Mouse (Mus musculus) hindbrain, embryonic 14.5 days (tissue): ENCODE data around the gene Gm36028. TPM values are rescaled to one million over a fixed set of nuclear protein-coding genes. Genes with fewer than 3 reads are reported as not detected.
A peak's percentile ranks its signal among the peaks of the same experiment; 100 is the strongest.

Source experiments
- ATAC-seq: fragments of 200-750 bp; cut with Nextera tagmentation; 2 replicates; pipeline ENCODE4 v1.8.0; 2017; ENCODE audit warnings: moderate number of reproducible peaks, mild to moderate bottlenecking, moderate TSS enrichment, moderate library complexity; ENCODE audit not compliant: low FRiP score
- DNase-seq: peaks from one replicate; pipeline ENCODE4 v3.0.0-alpha.2; 2015; ENCODE audit warnings: low spot score
- H3K27ac ChIP-seq: fragments of 300-500 bp; sonication (generic); 2 replicates; pipeline ENCODE4 v1.5.1; 2014; ENCODE audit warnings: mild to moderate bottlenecking, moderate library complexity
- H3K27me3 ChIP-seq: fragments of 300-500 bp; sonication (generic); 2 replicates; pipeline ENCODE4 v1.6.1; 2014; ENCODE audit warnings: mild to moderate bottlenecking, low read length, mixed read lengths; ENCODE audit not compliant: control insufficient read depth, insufficient read depth
- H3K36me3 ChIP-seq: fragments of 300-500 bp; sonication (generic); replicated peaks from 2 replicates; pipeline ENCODE4 v1.6.1; 2014; ENCODE audit not compliant: control insufficient read depth, insufficient read depth
- H3K4me1 ChIP-seq: fragments of 300-500 bp; sonication (generic); replicated peaks from 2 replicates; pipeline ENCODE4 v1.6.1; 2014; ENCODE audit warnings: antibody characterized with exemption, low read length, mixed read lengths; ENCODE audit not compliant: control insufficient read depth, insufficient read depth
- H3K4me2 ChIP-seq: fragments of 300-500 bp; sonication (generic); replicated peaks from 2 replicates; pipeline ENCODE4 v1.6.1; 2014; ENCODE audit warnings: mild to moderate bottlenecking, moderate library complexity
- H3K4me3 ChIP-seq: fragments of 300-500 bp; sonication (generic); replicated peaks from 2 replicates; pipeline ENCODE4 v1.5.1; 2014; ENCODE audit warnings: mild to moderate bottlenecking, low read length
- H3K9ac ChIP-seq: fragments of 300-500 bp; sonication (generic); 2 replicates; pipeline ENCODE4 v1.6.1; 2014
- H3K9me3 ChIP-seq: fragments of 300-500 bp; sonication (generic); 2 replicates; pipeline ENCODE4 v1.6.1; 2016; ENCODE audit warnings: low read length; ENCODE audit not compliant: control insufficient read depth
- WGBS: fragments of 180-500 bp; shearing (Covaris S2); extraction: QIAGEN DNeasy Blood & Tissue Kit; methylation state at CpG from one replicate; pipeline ENCODE4 v1.1.7; 2014; 5-methylcytosine and 5-hydroxymethylcytosine counted together
- polyA plus RNA-seq: library from polyadenylated mRNA; unstranded; fragments of >200 nt; fragmentation: Nextera tagmentation; extraction: Ambion mirVana; gene quantifications from 2 replicates; pipeline ENCODE4 v1.2.1, GENCODE M21; 2014

Gene Gm36028
- polyA plus RNA-seq, 1 experiment from 2014 or later: not detected

DNA sequence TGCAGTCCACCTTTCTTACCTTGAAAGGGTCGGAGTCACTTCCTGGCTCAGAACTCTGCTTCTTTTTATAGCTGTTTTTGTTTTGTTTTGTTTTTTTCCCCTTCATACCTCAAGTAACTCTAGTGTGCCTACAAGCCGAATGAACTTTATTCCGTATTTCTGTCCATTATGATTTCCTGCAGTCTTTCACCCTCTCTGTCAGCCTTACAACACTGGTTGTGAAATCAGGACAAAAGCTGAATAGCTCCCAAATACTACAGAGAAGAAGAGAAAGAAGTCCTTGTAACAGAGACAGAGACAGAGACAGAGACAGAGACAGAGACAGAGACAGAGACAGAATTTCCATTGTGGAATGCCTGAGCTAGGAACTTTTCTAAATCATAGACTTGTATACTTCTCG lies 43.0 kb downstream of the Gm36028 start:
- DNase-seq (no peak), ATAC-seq (no peak)
- H3K4me2 ChIP-seq: no peak overlapping the region
- peaks cover 12% of the 10 kb centered on the region for H3K4me1 ChIP-seq
- peaks cover 25% of the 10 kb centered on the region for H3K36me3 ChIP-seq
- H3K27me3 ChIP-seq: no peaks in the 10 kb centered on the region
- H3K9ac ChIP-seq: no peak overlapping the region
- H3K9me3 ChIP-seq: no peaks in the 10 kb centered on the region
- WGBS: 94% methylated on average over 4 of the region's 4 CpGs
- no peak overlapping the region for H3K4me3 ChIP-seq
- H3K27ac ChIP-seq: no peak overlapping the region

DNA sequence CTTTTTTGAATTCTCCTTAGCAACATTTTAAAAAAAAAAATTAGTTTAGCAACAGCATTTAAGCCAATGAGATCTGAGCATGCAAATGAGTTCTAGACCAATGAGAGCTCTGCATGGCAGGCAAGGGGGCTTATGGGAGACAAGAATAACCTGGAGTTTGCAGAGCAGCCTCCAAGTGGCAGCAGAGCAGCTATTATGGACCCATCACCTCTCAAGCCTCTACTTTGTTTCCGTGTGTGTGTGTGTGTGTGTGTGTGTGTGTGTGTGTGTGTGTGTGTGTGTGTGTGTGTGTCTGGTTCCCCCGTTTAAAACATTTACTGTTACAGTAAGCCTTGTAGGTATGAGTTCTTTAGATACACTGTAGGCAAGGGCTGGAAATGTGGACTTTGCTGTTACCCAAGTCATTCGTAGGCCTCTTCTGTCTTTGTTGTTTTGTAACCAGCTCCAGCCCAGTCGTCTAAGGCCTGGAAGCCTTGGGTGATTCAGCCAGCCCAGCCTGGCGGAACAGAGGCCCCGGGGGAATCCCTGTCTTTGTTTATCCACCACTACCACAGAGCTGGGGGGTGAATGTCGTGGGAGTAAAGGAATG lies 46.5 kb downstream of the Gm36028 start:
- Histone ChIP-seq H3K9me3 (no peaks in the 10 kb centered on the region), H3K4me1 (peaks cover 25% of the 10 kb centered on the region), H3K36me3 (no peaks in the 10 kb centered on the region; the same call in 1 of the 2 replicates), H3K27me3 (no peaks in the 10 kb centered on the region), H3K4me3 (no peak overlapping the region), H3K9ac (no peak overlapping the region), H3K27ac (peak overlapping the region; percentile 55; the same call in 1 of the 2 replicates), H3K4me2 (peak overlapping the region; percentile 30; the same call in 1 of the 2 replicates)
- DNase-seq (peak; percentile 79), ATAC-seq (peak; percentile 94)
- 14% methylated on average over 7 of the region's 7 CpGs for WGBS

DNA sequence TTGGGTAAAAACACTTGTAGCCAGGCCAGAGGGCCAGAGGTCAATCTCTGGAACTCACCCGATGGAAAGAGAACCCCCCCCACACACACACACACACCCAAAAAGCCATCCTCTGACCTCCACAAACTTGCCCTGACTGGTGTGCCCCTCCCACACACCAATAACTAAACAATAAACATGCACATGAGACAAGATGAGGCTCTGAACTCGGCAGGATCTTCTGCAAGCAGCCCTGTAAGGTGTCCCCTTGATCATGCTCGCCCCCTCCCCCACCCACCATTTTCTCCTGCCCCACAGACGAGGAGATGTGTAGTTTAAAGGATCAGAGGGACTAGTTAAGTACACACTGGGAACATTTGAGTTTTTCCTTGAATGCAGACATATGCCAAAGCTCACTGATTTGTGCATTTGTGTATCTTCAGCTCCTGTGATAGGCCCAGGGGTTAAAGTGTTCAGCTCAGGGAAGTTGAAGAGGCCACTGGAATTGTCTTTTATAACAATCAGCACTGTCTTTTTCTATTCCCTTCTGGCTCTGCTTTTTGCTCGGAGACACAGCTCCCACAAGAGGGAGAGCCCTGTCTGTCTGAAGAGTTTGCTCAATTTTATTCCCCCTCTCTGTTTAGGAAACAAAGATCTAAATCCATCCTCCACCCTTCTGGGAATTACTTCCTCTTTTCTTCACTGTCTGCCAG lies 47.1 kb downstream of the Gm36028 start:
- Histone ChIP-seq H3K4me2 (peak overlapping the region; percentile 30), H3K27ac (peak overlapping the region; percentile 71), H3K36me3 (no peaks in the 10 kb centered on the region; the same call in 1 of the 2 replicates), H3K4me3 (no peak overlapping the region), H3K9ac (no peak overlapping the region), H3K4me1 (peaks cover 25% of the 10 kb centered on the region), H3K27me3 (no peaks in the 10 kb centered on the region), H3K9me3 (no peaks in the 10 kb centered on the region)
- 28% methylated on average over 5 of the region's 5 CpGs for WGBS
- peak; percentile 11; the same call in 1 of the 2 replicates for ATAC-seq
- no peak for DNase-seq

DNA sequence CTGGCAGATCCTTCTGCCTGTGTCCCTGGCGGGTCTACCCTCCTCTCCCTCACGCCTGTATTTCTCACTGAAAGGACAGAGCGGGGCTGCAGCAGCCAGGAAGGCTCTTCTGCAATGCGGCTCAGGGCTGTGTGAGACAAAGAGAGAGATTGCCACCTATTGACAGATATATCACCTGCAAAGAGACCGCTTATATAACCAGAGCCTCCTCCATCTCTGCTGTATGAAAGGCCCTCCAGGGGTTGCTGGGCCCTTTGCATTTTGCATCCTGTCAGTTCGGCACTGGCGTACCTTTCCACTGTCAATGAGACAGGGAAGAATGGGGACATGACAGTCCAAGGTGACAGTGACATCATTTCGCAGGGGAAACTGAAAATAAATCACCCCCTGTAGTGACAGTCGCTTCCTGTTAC lies 48.5 kb downstream of the Gm36028 start:
- Histone ChIP-seq H3K36me3 (no peaks in the 10 kb centered on the region; the same call in 1 of the 2 replicates), H3K4me1 (peaks cover 25% of the 10 kb centered on the region), H3K9ac (peak overlapping the region; percentile 37), H3K4me3 (no peak overlapping the region), H3K4me2 (no peak overlapping the region; the same call in 1 of the 2 replicates), H3K9me3 (no peaks in the 10 kb centered on the region), H3K27ac (peak overlapping the region; percentile 71), H3K27me3 (no peaks in the 10 kb centered on the region)
- 36% methylated on average over 9 of the region's 9 CpGs for WGBS
- peak; percentile 78 for DNase-seq
- ATAC-seq: peak; percentile 82

DNA sequence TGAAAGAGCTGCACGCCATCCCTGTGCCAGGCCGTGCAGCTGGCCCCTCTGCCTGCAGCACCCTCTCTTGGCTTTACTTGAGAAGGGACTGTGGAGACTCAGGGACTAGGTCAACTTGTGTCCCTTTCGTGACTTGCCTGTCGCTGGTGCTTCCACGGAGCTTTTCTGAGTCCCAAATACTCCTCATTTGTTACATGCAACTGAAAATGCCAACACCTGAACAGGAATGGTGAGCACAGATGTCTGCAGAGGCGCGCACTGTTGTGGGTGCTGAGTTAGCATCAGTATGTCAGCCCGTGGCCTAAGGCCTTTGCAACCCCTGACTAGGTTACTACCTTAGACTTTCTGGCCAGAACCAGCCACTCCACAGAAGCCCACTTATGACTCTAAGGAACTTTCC lies 49.1 kb downstream of the Gm36028 start:
- ATAC-seq (no peak), DNase-seq (no peak)
- H3K4me2 ChIP-seq: no peak overlapping the region
- no peaks in the 10 kb centered on the region; the same call in 1 of the 2 replicates for H3K36me3 ChIP-seq
- H3K9me3 ChIP-seq: no peaks in the 10 kb centered on the region
- peak overlapping the region; percentile 71 for H3K27ac ChIP-seq
- H3K27me3 ChIP-seq: no peaks in the 10 kb centered on the region
- peaks cover 25% of the 10 kb centered on the region for H3K4me1 ChIP-seq
- 89% methylated on average over 8 of the region's 8 CpGs for WGBS
- H3K4me3 ChIP-seq: no peak overlapping the region
- H3K9ac ChIP-seq: peak overlapping the region; percentile 37; the same call in 1 of the 2 replicates

DNA sequence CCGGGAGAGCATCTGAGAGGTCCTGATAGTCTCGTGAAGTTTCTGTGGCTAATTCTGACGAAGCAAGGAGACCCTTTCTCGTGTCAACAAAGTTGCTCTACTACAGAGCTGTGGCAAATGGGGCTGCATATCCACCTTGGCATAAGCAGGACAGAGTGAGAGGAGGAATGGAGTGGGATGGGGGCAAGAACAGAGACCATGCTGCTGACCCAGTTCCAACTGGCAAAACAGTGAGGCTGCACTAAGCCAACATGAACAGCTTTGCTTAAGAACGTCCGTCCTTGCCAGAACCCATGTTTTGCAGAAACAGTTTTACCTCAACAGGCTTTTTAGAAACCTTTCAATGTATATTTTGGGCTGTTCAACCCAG lies 51.3 kb downstream of the Gm36028 start:
- H3K4me3 ChIP-seq: no peak overlapping the region
- H3K9me3 ChIP-seq: no peaks in the 10 kb centered on the region
- no peak overlapping the region for H3K9ac ChIP-seq
- 0 out of 2 replicates have a peak overlapping the region, but pooled peaks have one; percentile 9 for H3K27ac ChIP-seq
- H3K36me3 ChIP-seq: no peaks in the 10 kb centered on the region
- H3K4me1 ChIP-seq: peaks cover 21% of the 10 kb centered on the region
- ATAC-seq (no peak), DNase-seq (no peak)
- no peak overlapping the region for H3K4me2 ChIP-seq
- H3K27me3 ChIP-seq: no peaks in the 10 kb centered on the region
- WGBS: 74% methylated on average over 6 of the region's 6 CpGs

DNA sequence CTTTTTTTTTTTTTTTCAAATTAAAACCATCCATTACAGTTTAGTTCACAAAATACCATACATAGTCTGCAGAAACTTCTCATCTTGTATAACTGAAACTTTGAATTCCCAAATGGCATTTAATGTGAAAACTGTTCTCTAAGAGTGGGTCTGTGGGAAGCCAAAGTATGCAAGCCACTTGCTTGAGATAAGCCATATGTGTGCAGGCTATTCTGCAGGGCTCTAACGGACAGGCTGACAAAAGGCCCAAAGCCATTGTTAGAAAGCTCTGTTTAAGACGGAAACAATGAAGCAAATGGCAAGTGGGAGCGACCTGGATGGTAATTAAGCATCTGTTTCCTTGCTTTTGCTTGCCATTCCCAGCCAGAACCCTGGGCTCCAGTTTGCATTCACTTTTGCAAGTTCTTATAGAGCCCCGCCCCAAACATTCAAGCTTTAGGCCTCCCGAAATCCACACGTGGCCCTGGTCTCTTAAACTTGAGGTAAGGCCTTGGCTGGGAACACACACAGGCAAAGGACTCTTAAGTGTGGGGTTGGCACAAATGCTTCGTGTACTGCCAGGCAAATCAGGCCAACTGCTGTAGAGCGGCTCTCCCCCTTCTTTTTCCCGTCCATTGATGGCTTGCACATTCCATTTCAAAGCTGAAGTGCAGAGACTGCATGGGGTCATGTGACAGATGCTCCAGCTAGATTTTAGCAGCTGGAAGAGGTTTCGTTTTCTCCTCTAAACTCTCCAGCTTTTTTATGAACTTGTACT lies 51.9 kb downstream of the Gm36028 start:
- ATAC-seq: no peak
- Histone ChIP-seq H3K27ac (peak overlapping the region; percentile 9; the same call in 1 of the 2 replicates), H3K36me3 (no peaks in the 10 kb centered on the region), H3K4me3 (no peak overlapping the region), H3K27me3 (no peaks in the 10 kb centered on the region), H3K9me3 (no peaks in the 10 kb centered on the region), H3K4me2 (no peak overlapping the region), H3K4me1 (peaks cover 20% of the 10 kb centered on the region), H3K9ac (no peak overlapping the region)
- WGBS: 28% methylated on average over 10 of the region's 10 CpGs
- no peak for DNase-seq

DNA sequence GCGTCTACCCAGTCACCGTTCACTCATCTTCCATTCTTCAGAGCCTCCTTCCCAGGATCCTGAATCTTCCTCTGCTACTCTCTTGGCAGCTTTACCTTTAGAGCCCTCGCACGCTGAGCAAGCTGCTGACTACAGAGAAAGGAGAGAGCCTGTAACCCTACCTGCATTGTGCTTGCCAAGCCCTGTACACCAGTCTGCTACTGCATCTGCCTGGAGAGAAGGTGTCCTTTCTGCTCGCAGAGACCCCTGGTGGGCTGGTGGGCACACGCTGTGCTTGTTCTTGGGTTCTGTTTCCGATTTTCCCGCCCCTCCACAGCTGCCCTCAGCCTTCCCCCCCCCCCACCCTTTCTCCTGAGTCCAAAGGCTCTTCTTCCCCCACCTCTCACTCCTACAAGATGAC lies 53.7 kb downstream of the Gm36028 start:
- Histone ChIP-seq H3K4me1 (peaks cover 11% of the 10 kb centered on the region), H3K36me3 (no peaks in the 10 kb centered on the region), H3K4me3 (no peak overlapping the region), H3K4me2 (no peak overlapping the region), H3K27me3 (no peaks in the 10 kb centered on the region), H3K9me3 (no peaks in the 10 kb centered on the region), H3K27ac (no peak overlapping the region), H3K9ac (no peak overlapping the region)
- WGBS: 79% methylated on average over 8 of the region's 8 CpGs
- DNase-seq: no peak
- no peak for ATAC-seq
